Mouse (Mus musculus) small intestine, adult 2 months (tissue): ENCODE measurements around the gene Asic2.

Source experiments
- CTCF ChIP-seq: fragments of 200-500 bp; IDR thresholded peaks from 2 replicates; pipeline ENCODE4 v1.5.1; 2012; ENCODE audit warnings: low read depth, mild to moderate bottlenecking, control low read depth, inconsistent platforms, low read length, moderate library complexity, mixed read lengths; ENCODE audit not compliant: insufficient replicate concordance, insufficient read length; ENCODE audit errors: extremely low read depth
- POLR2A ChIP-seq: fragments of 200-500 bp; IDR thresholded peaks from 2 replicates; pipeline ENCODE4 v1.6.1; 2012; ENCODE audit warnings: low read depth, mild to moderate bottlenecking, control low read depth, inconsistent platforms, low read length, moderate library complexity

DNA sequence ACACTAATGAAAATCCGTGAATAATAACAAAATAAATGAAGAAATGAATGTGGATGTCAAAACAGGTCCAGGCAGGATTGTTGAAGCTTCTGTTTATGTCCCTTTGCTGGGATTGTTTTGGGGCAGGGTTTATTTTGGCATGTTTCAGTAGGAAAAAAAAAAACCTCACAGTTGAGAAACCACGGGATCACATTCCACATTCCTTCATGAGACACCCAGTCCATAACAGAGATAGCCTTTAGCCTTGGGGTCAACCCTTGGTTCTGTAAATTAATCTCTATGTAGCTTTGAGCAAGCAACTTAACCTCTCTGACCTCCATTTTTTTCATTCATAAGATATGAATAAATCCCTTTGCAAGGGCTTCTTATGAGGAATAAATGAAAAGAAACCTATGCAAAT is 127.3 kb downstream of the Asic2 start:
- TF ChIP-seq CTCF (no peak), POLR2A (no peak)
